Mouse (Mus musculus) heart, embryonic 15.5 days (tissue): ENCODE data around the gene Sirpa. TPM values are rescaled to one million over a fixed set of nuclear protein-coding genes. Genes with fewer than 3 reads are reported as not detected.

ENCODE experiments used
- ATAC-seq: fragments of 200-750 bp; cut with Nextera tagmentation; replicated peaks from 2 replicates; pipeline ENCODE4 v1.8.0; 2017; ENCODE audit warnings: low read depth, moderate TSS enrichment; ENCODE audit not compliant: insufficient number of reproducible peaks, insufficient read depth, low FRiP score
- H3K27ac ChIP-seq: fragments of 300-500 bp; sonication (generic); 2 replicates; pipeline ENCODE4 v1.5.1; 2015; ENCODE audit warnings: mild to moderate bottlenecking, inconsistent platforms
- H3K27me3 ChIP-seq: fragments of 300-500 bp; sonication (generic); 2 replicates; pipeline ENCODE4 v1.6.1; 2015; ENCODE audit warnings: inconsistent platforms
- H3K36me3 ChIP-seq: fragments of 300-500 bp; sonication (generic); 2 replicates; pipeline ENCODE4 v1.6.1; 2015; ENCODE audit warnings: mild to moderate bottlenecking, inconsistent platforms
- H3K4me1 ChIP-seq: fragments of 300-500 bp; sonication (generic); replicated peaks from 2 replicates; pipeline ENCODE4 v1.6.1; 2015; ENCODE audit warnings: inconsistent platforms
- H3K4me2 ChIP-seq: fragments of 300-500 bp; sonication (generic); 2 replicates; pipeline ENCODE4 v1.6.1; 2015; ENCODE audit warnings: inconsistent platforms, mild to moderate bottlenecking, moderate library complexity
- H3K4me3 ChIP-seq: fragments of 300-500 bp; sonication (generic); 2 replicates; pipeline ENCODE4 v1.5.1; 2015; ENCODE audit warnings: mild to moderate bottlenecking, inconsistent platforms
- H3K9ac ChIP-seq: fragments of 300-500 bp; sonication (generic); 2 replicates; pipeline ENCODE4 v1.6.1; 2015; ENCODE audit warnings: mild to moderate bottlenecking, inconsistent platforms
- H3K9me3 ChIP-seq: fragments of 300-500 bp; sonication (generic); replicated peaks from 2 replicates; pipeline ENCODE4 v1.6.1; 2016; ENCODE audit warnings: inconsistent platforms
- WGBS: fragments of 180-500 bp; shearing (Covaris S2); methylation state at CpG from one replicate; pipeline ENCODE4 v1.1.7; 2015; ENCODE audit warnings: mixed read lengths; 5-methylcytosine and 5-hydroxymethylcytosine counted together
- polyA plus RNA-seq: library from polyadenylated mRNA; unstranded; fragments of >200 nt; fragmentation: Nextera tagmentation; extraction: Ambion mirVana; gene quantifications from 2 replicates; pipeline ENCODE4 v1.2.1, GENCODE M21; 2015

Sirpa gene
- polyA plus RNA-seq, 1 experiment from 2014 or later, result 13.8 TPM

DNA sequence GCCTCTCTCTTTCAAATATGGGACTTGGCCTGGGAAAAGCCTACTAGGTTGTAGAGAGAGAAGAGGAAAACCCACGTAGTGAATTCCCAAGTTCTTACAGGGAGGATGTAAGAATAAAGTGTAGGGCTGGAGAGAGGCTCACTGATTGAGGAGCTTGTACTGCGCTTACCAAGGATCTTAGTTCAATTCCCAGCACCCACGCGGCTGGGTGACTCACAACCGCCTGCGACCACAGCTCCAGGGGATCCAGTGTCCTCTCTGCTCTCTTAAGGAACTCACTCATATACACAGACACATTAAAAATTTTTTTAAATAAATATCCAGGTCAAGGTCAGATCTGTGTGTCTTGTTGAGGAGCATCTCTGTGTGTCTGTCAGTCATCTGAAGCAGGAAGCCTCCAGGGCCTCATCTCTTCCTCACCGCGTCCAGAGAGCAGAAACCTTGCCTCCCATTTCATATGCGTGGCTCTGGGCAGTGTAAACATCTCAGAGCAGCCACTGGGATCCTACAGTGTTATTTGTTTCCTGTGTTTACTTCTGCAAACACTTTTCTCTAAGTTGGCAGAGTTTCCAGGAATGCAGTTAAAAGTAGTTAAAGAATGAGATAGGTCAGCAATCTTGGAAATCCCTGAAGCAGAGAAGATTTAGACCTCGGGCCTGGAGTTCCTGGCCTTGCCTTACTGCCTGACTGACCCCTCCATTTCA lies 22.0 kb downstream of the Sirpa start:
- ATAC-seq, result no peak
- H3K9ac ChIP-seq, result no peak overlapping the region
- WGBS, result 89% methylated on average over 10 of the region's 10 CpGs

DNA sequence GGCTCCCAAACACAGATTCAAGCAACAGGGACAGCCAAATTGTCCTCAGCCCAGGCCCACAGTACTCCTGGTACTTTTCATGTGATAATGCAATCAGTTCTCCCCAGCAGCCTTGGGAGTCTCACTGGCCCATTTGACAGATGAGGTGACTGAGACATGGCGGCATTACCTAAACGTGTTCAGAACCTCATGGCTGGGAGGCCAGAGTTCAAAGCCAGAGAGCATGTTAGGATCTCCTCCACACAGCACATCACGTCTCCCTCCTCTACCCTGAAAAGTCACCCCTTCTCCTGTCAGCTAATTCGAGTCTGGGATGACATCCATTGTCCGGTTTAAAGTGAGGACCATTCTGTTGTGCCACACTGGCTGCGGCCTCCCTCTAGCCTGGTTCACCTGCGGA lies 27.5 kb downstream of the Sirpa start:
- no peak overlapping the region for H3K4me2 ChIP-seq
- no peak overlapping the region for H3K4me3 ChIP-seq
- H3K9ac ChIP-seq, result no peak overlapping the region
- H3K27ac ChIP-seq, result no peak overlapping the region
- no peak for ATAC-seq
- H3K36me3 ChIP-seq, result peaks cover 12% of the 10 kb centered on the region
- 0 out of 2 replicates have a peak, but pooled peaks cover 4% of the 10 kb centered on the region for H3K9me3 ChIP-seq
- 83% methylated on average over 7 of the region's 7 CpGs for WGBS
- no peaks in the 10 kb centered on the region for H3K27me3 ChIP-seq
- H3K4me1 ChIP-seq, result peaks cover 21% of the 10 kb centered on the region

More for the DNA sequence above, 22.0 kb downstream of the Sirpa start:
- Histone ChIP-seq H3K27me3 (no peaks in the 10 kb centered on the region), H3K4me2 (no peak overlapping the region), H3K4me1 (peaks cover 12% of the 10 kb centered on the region), H3K9me3 (0 out of 2 replicates have a peak, but pooled peaks cover 4% of the 10 kb centered on the region), H3K27ac (no peak overlapping the region), H3K4me3 (no peak overlapping the region), H3K36me3 (peaks cover 17% of the 10 kb centered on the region)

DNA sequence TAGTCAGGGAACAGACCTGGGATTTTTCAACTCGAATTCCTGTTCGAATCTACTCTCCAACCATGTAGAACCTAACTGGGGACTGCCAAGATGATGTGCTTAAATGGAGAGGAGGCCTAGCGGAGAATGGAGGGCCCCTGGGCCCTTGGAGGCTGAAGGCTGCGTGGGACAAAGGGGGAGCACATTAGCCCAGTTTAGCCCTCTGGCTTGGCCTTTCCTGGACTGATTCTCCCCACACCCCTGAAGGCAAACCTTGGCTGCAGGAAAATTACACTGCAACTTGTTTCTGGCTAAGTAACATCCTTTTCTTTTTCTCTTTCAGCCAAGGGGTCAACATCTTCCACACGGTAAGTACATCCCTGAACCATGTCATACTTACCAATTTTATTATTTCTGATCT lies 28.2 kb downstream of the Sirpa start:
- Histone ChIP-seq H3K4me1 (peaks cover 24% of the 10 kb centered on the region), H3K4me3 (no peak overlapping the region), H3K27me3 (no peaks in the 10 kb centered on the region), H3K9ac (no peak overlapping the region), H3K36me3 (peaks cover 5% of the 10 kb centered on the region), H3K9me3 (0 out of 2 replicates have a peak, but pooled peaks cover 2% of the 10 kb centered on the region), H3K27ac (no peak overlapping the region), H3K4me2 (no peak overlapping the region)
- ATAC-seq, result no peak
- 84% methylated on average over 5 of the region's 5 CpGs for WGBS

DNA sequence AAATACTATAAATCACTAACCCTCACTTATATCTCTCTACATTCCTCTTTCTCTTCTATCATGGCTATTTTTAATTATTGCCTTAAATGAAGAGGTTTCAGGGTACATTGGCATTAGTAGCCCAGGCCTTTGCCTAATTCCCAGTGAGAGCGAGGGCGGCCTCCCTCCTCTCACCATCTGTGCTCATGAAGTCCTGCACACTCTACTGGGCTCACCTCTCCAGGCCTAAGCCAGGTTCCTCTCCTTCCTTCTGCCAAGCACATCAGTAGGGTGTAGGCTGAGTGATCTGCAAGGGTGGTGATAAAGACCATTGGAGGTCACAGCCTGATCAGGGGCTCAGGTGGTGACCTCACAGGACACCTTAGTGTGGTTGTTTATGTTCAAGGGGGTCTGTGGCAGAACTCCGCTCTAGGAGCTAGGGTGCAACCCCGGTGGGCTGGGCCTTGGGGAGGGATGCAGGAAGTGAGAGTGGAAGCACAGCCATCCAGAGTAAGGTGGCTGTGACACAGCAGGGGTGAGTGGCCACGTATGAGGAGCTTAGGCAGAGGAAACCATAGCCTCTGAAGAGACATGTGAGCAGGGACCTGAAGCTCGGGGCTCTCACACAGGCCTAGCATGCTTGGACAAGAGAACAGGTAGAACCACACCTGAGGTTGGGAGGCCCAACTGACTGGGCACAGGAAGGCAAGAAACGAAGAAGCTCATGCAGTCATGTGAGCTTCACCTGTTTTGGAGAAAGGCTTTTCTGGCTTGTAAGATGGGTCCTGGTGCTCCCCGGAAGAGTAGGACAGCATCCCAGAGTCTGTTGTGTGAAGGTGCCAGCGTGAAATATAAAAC lies 29.2 kb downstream of the Sirpa start:
- Histone ChIP-seq H3K4me1 (peaks cover 25% of the 10 kb centered on the region), H3K4me2 (no peak overlapping the region), H3K27ac (no peak overlapping the region), H3K36me3 (no peaks in the 10 kb centered on the region), H3K4me3 (no peak overlapping the region), H3K9me3 (no peaks in the 10 kb centered on the region), H3K27me3 (no peaks in the 10 kb centered on the region), H3K9ac (no peak overlapping the region)
- WGBS, result 79% methylated on average over 9 of the region's 9 CpGs
- ATAC-seq, result no peak

DNA sequence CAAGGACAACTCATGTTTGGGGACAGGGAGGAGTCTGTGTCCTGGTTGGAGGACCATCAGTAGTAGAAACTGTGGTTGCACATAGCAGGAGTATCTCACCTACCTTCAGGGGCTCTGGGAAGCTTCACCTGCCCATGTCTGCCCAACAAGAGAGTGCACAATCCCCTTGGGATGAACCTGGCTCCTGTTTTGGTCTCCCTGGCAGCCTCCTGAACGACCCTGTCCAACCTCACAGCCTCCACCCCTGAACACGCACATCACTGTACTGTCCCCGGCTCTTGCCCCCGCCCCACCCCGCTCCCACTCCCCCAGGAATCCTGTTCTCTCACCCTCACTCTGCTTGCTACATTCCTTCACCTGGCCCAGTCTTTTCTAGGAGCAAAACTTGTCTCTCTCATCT lies 30.3 kb downstream of the Sirpa start:
- ATAC-seq, result no peak
- H3K9ac ChIP-seq, result no peak overlapping the region
- H3K9me3 ChIP-seq, result no peaks in the 10 kb centered on the region
- no peak overlapping the region for H3K4me3 ChIP-seq
- H3K4me2 ChIP-seq, result no peak overlapping the region
- WGBS, result 82% methylated on average over 5 of the region's 5 CpGs
- H3K4me1 ChIP-seq, result peaks cover 34% of the 10 kb centered on the region
- no peaks in the 10 kb centered on the region for H3K27me3 ChIP-seq
- H3K36me3 ChIP-seq, result no peaks in the 10 kb centered on the region
- H3K27ac ChIP-seq, result no peak overlapping the region

DNA sequence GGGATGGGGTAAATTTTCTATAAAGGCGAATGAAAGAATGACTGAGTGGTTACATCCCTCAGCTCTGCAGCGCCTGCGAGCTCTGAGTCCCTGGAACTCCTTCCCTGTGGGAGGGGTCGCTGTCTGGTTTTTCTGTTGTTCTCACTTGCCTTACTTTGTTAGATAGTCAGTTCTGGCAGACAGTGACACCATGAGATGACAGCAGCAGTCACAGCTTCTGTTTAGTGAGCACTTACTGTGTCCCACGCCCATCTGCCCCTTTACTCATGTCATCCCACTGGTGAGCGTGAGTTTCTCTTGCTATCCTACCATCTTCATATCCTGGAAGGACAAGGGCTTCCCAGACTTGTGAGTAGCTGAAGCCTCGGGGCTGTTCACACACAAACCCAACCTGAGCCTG lies 31.1 kb downstream of the Sirpa start:
- no peak overlapping the region for H3K27ac ChIP-seq
- no peak overlapping the region for H3K9ac ChIP-seq
- no peak for ATAC-seq
- no peaks in the 10 kb centered on the region for H3K27me3 ChIP-seq
- H3K9me3 ChIP-seq, result no peaks in the 10 kb centered on the region
- H3K4me3 ChIP-seq, result no peak overlapping the region
- no peaks in the 10 kb centered on the region for H3K36me3 ChIP-seq
- WGBS, result 85% methylated on average over 7 of the region's 7 CpGs
- H3K4me2 ChIP-seq, result no peak overlapping the region
- peaks cover 30% of the 10 kb centered on the region for H3K4me1 ChIP-seq

DNA sequence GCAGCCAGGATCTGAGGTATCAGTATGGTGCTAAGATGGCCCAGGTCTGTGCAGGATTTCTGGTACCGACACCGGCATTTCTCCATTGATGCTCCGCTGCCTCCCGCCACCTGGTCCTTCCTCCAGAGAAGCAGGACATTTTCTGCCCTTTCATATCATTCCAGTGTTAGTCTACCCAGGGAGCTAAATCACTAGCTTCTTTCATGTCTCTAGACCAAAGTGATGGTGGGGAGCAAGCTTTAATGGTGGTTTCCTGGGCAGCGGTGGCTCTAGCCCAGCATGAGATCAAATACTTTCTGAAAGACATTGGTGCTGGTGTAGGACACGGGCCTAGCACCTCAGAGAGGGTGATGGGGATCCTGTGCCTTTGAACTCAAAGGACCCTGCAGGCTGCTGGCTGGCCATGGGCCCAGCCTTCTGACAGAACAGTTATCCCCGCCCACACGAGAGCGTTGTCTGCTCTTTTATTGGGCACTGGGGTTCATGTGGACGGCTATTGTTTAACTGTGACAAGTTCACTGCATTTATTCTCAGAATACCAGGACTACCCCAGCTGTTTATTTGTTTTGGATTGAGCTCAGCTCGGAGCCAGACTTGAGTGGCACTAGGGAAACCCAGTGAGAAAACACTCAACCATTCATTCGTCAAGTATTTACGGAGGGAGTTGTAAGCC lies 31.7 kb downstream of the Sirpa start:
- Histone ChIP-seq H3K27ac (0 out of 2 replicates have a peak overlapping the region, but pooled peaks have one; percentile 4), H3K9me3 (no peaks in the 10 kb centered on the region), H3K4me2 (no peak overlapping the region), H3K4me3 (no peak overlapping the region), H3K9ac (no peak overlapping the region), H3K27me3 (no peaks in the 10 kb centered on the region), H3K36me3 (no peaks in the 10 kb centered on the region), H3K4me1 (peaks cover 25% of the 10 kb centered on the region)
- ATAC-seq, result no peak
- 64% methylated on average over 13 of the region's 13 CpGs for WGBS

DNA sequence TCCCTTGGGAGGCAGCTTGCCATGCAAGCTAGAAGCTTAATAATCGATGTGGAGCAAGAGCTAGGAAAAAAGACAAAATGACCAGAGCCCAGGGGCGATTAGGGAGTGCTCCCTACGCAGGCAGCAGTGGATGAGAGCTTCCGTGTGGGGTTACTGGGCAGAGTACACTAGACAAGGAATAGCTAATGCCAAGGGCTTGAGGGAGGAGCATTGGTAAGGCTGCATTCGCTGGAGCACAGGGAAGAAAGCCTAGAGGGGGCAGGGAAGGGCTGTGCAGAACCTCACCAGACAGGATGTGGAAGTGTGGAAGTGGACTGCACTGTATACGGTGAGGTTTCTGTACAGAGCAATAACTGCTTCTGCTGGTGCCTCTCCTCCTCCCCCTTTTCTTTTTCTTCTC lies 32.3 kb downstream of the Sirpa start:
- Histone ChIP-seq H3K27ac (0 out of 2 replicates have a peak overlapping the region, but pooled peaks have one; percentile 4), H3K36me3 (peaks cover 3% of the 10 kb centered on the region; the same call in 1 of the 2 replicates), H3K4me1 (peaks cover 25% of the 10 kb centered on the region), H3K4me2 (no peak overlapping the region), H3K9ac (no peak overlapping the region), H3K27me3 (no peaks in the 10 kb centered on the region), H3K4me3 (no peak overlapping the region), H3K9me3 (no peaks in the 10 kb centered on the region)
- ATAC-seq, result no peak; the same call in 1 of the 2 replicates
- 59% methylated on average over 6 of the region's 6 CpGs for WGBS

DNA sequence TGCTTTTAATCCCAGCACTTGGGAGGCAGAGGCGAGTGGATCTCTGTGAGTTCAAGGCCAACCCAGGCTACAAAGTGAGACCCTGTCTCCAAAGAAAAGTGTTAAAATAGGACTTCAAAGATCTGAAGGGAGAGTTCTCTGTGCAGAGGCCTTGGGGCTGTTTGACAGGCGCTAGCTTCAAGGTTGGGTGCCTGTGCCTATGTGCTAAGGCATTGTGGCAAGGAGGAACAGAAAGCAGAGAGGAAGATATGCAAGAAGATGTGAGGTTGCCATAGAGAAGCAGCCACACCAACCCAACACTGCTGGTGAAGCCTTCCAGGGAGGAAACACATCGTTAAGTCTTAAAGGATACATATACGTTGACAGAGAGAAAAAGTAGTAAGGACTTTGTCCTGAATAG lies 33.2 kb downstream of the Sirpa start:
- H3K27me3 ChIP-seq, result no peaks in the 10 kb centered on the region
- H3K4me3 ChIP-seq, result no peak overlapping the region
- H3K9me3 ChIP-seq, result no peaks in the 10 kb centered on the region
- no peak overlapping the region for H3K4me2 ChIP-seq
- no peak overlapping the region for H3K27ac ChIP-seq
- WGBS, result 87% methylated on average over 4 of the region's 4 CpGs
- peaks cover 4% of the 10 kb centered on the region; the same call in 1 of the 2 replicates for H3K36me3 ChIP-seq
- H3K9ac ChIP-seq, result no peak overlapping the region
- ATAC-seq, result no peak
- H3K4me1 ChIP-seq, result peaks cover 25% of the 10 kb centered on the region

DNA sequence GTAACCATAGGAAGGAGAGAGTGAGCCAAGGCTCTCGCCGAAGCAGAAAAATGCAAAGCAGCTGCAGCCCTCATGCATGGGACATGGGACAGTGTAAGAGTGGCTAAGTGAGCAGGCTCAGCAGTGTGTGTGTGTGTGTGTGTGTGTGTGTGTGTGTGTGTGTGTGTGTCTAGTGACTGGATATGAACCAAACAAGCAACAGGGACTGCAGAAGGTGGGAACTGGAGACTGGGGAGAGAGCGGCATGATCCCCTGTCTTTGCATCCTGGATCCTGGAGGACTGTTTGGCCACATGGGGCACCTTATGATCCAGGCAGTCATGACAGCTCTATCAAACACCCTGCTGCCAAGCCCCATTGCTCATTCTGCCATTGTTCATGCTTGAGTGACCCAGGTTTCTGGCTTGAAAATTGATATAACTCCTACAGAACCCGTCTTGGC lies 34.0 kb downstream of the Sirpa start:
- Histone ChIP-seq H3K4me1 (peaks cover 28% of the 10 kb centered on the region), H3K27me3 (no peaks in the 10 kb centered on the region), H3K9me3 (no peaks in the 10 kb centered on the region), H3K36me3 (peaks cover 7% of the 10 kb centered on the region; the same call in 1 of the 2 replicates), H3K4me3 (no peak overlapping the region), H3K4me2 (no peak overlapping the region), H3K9ac (no peak overlapping the region), H3K27ac (no peak overlapping the region)
- WGBS, result 87% methylated on average over 4 of the region's 4 CpGs
- no peak for ATAC-seq

DNA sequence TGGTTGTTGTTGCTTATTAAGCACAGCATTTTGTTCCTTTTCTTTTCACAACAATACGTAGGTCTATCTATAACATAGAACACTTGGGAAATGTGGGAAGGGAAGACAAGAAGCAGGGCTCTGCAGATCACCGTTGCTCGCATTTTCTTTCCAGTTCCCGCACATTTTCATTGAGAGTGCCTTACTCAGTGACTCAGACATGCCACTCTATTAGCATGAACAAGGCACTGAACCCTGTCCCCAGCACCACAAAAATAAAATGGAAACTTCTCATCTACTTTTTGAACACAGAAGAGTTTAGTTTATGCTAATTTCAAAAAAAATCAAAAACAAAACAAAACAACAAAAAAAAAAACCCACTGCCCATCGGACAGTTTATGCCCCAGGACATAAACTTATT lies 34.5 kb downstream of the Sirpa start:
- Histone ChIP-seq H3K4me2 (peak overlapping the region; percentile 51; the same call in 1 of the 2 replicates), H3K27me3 (no peaks in the 10 kb centered on the region), H3K36me3 (peaks cover 7% of the 10 kb centered on the region; the same call in 1 of the 2 replicates), H3K4me3 (no peak overlapping the region), H3K27ac (peak overlapping the region; percentile 50; the same call in 1 of the 2 replicates), H3K4me1 (peaks cover 28% of the 10 kb centered on the region), H3K9ac (no peak overlapping the region), H3K9me3 (no peaks in the 10 kb centered on the region)
- no peak for ATAC-seq
- WGBS, result 94% methylated on average over 5 of the region's 5 CpGs
